Mouse (Mus musculus) forebrain, embryonic 13.5 days (tissue): Measurements from ENCODE around the gene Chfr. TPM values are rescaled to one million over a fixed set of nuclear protein-coding genes. Genes with fewer than 3 reads are reported as not detected.
A peak's percentile ranks its signal among the peaks of the same experiment; 100 is the strongest.

Experiments used
- ATAC-seq: fragments of 200-750 bp; cut with Nextera tagmentation; 2 replicates; pipeline ENCODE4 v1.8.0; 2017
- H3K27ac ChIP-seq: fragments of 300-500 bp; sonication (generic); 2 replicates; pipeline ENCODE4 v1.5.1; 2015; ENCODE audit warnings: inconsistent platforms, mild to moderate bottlenecking, moderate library complexity
- H3K27me3 ChIP-seq: fragments of 300-500 bp; sonication (generic); 2 replicates; pipeline ENCODE4 v1.6.1; 2015; ENCODE audit warnings: mild to moderate bottlenecking, inconsistent platforms
- H3K36me3 ChIP-seq: fragments of 300-500 bp; sonication (generic); 2 replicates; pipeline ENCODE4 v1.6.1; 2015; ENCODE audit warnings: mild to moderate bottlenecking, inconsistent platforms; ENCODE audit not compliant: poor library complexity, severe bottlenecking
- H3K4me1 ChIP-seq: fragments of 300-500 bp; sonication (generic); 2 replicates; pipeline ENCODE4 v1.6.1; 2015; ENCODE audit warnings: inconsistent platforms
- H3K4me2 ChIP-seq: fragments of 300-500 bp; sonication (generic); 2 replicates; pipeline ENCODE4 v1.6.1; 2015; ENCODE audit warnings: inconsistent platforms, mild to moderate bottlenecking, moderate library complexity
- H3K4me3 ChIP-seq: fragments of 300-500 bp; sonication (generic); 2 replicates; pipeline ENCODE4 v1.5.1; 2015; ENCODE audit warnings: mild to moderate bottlenecking, inconsistent platforms
- H3K9ac ChIP-seq: fragments of 300-500 bp; sonication (generic); 2 replicates; pipeline ENCODE4 v1.6.1; 2015; ENCODE audit warnings: mild to moderate bottlenecking, inconsistent platforms
- H3K9me3 ChIP-seq: fragments of 300-500 bp; sonication (generic); replicated peaks from 2 replicates; pipeline ENCODE4 v1.6.1; 2016; ENCODE audit warnings: inconsistent platforms
- WGBS: fragments of 180-500 bp; shearing (Covaris S2); methylation state at CpG from one replicate; pipeline ENCODE4 v1.1.7; 2015; 5-methylcytosine and 5-hydroxymethylcytosine counted together
- polyA plus RNA-seq: library from polyadenylated mRNA; unstranded; fragments of >200 nt; fragmentation: Nextera tagmentation; extraction: Ambion mirVana; gene quantifications from 2 replicates; pipeline ENCODE4 v1.2.1, GENCODE M21; 2015

The Chfr gene
- 85.5 and 88.9 TPM in 2 replicates for polyA plus RNA-seq

DNA sequence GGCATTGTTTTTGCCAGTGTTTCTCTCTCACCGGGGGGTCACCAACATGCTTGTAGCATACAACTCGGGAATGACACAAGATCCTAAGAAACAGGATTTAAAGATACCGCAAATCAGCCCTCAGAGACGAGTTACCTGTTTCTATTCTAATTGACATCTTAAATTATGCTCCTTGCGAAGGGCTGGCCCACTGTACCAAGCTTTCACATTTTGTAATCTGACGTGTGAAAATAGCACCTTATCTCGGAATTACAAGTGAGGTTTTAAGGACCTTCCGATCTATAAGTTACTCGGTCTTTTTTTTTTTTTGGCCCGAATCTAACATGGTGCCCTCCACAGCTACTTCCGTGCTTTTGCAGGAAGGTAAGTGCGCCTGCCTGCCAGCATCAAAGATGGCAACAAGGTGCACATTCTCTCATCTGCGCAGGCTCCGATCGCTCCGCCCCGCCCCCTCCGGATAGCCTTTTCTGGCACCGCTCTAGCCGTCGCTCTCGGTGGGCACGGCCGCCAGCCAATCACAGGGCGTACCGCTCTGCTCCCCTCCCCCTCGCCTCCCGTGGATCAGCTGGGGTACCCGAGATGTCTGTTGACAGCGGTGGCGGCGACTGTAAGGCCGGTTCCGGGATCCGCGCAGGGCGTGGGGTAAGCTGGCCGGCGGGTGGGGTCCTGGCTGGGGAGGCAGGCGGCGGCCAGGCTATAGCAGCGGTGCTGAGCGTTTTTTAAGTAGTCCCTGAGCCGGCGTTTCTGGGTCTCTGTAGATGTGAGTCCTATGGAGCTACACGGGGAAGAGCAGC lies at the start of gene Chfr:
Gene Chfr (plus strand): TSS at position 550 of the 794 bp plus-strand sequence.
- Histone ChIP-seq H3K4me3 (peak within 1 kb of the TSS; percentile 74), H3K27me3 (no peaks in the 10 kb centered on the region), H3K27ac (peak within 1 kb of the TSS; percentile 69), H3K4me1 (peaks cover 12% of the 10 kb centered on the region), H3K9me3 (no peaks in the 10 kb centered on the region), H3K9ac (peak within 1 kb of the TSS; percentile 84), H3K4me2 (peak within 1 kb of the TSS; percentile 78), H3K36me3 (peaks cover 15% of the 10 kb centered on the region)
- WGBS = 4% methylated on average over 46 of the region's 46 CpGs
- ATAC-seq = peak; percentile 99

DNA sequence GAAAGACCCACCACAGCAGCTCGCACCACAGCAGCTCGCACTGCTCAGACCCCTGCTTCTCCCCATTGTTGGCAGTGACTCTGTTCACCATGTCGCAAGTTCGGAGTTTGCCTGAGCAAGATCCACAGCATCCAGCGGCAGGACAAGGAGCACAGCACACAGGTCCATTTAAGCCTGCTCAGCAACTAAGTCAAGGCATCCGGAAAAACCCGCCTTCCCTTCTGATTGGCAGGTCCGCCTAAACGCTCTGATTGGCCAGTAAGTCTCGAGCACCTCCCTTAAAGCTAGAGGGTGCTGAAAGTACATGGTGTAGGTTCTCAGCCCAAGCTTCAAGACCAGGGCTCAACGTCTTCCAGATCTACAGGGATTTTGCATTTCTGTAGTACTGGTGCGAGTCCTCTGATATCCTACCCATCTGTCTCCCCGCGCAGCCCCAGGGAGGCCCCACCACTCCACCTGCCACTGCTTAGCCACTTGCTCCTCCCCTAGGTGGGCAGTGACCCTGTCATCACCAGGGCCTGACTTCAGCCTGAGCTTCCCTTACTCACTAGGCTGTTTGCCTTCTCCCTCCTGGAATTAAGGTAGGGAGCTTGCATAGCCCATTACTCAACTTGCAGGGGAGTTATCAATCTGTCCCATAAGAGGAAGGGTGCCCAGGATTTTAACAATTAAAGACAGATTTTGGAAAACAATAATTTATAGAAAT lies 49.3 kb upstream of the Chfr start:
- WGBS = 41% methylated on average over 14 of the region's 14 CpGs
- Histone ChIP-seq H3K4me2 (no peak overlapping the region), H3K9ac (no peak overlapping the region), H3K4me3 (no peak overlapping the region), H3K9me3 (peaks cover 11% of the 10 kb centered on the region), H3K27ac (no peak overlapping the region), H3K36me3 (no peaks in the 10 kb centered on the region), H3K4me1 (no peaks in the 10 kb centered on the region), H3K27me3 (no peaks in the 10 kb centered on the region)
- no peak for ATAC-seq

DNA sequence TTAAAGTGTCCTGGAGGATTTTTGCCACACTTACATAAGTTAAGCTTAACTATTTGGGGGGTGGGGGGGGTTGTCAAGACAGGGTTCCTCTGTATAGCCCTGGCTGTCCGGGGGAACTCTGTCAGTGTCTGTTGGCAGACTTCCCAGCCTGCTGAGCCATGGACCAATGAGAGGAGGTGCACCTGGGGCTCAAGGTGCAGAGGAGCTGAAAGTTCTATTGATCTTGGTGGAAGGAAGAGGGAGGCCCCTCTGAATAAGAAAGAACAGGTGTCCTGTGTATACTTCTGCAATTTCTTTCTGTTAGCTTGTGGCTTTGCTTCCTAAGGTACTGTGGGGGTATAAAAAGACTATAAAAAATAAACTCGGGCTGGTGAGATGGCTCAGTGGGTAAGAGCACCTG lies 44.1 kb upstream of the Chfr start:
- Histone ChIP-seq H3K9me3 (no peaks in the 10 kb centered on the region), H3K9ac (no peak overlapping the region), H3K27ac (no peak overlapping the region), H3K4me1 (peaks cover 4% of the 10 kb centered on the region), H3K36me3 (no peaks in the 10 kb centered on the region), H3K4me2 (no peak overlapping the region), H3K27me3 (no peaks in the 10 kb centered on the region), H3K4me3 (no peak overlapping the region)
- ATAC-seq = no peak
- WGBS = 76% methylated on average over 2 of the region's 2 CpGs

DNA sequence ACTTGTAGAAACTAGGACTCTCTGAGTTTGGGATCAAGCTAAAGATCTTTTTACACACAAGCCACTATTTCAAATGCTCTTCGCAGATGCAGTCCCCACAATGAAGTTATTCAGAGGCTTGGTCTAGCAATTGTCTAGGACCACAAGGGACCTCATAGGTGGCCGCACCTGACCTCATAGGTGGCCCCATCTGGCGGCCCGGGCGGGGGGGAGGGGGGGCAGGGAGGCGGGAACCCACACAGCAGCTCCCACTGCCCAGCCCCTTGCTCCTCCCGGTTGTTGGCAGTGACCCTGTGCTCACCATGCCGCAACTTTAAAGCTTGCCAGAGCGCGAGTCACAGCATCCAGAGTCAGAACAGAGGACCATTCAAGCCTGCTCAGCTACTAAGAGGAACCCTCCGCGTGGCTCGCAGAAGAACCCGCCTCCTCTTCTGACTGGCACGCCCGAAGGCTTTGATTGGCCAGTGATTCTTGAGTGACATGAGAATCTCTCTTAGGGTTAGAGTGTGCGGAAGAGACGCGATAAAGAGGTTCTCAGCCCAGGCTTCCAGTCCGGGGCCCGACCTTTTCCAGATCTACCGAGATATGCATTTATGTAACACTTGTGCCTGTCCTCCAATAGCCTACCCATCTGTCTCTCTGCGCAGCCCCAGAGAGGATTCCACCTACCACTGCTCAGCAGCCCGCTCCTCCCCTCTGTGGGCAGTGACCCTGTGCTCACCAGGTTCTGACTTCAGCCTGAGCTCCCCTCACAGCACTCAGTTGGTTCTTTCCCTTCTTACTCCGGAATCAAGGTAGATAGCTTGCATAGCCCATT lies 41.4 kb upstream of the Chfr start, which contains the start of gene Gm35315:
Gene Gm35315 (minus strand): TSS at position 391 of the 817 bp plus-strand sequence.
- peak; percentile 98 for ATAC-seq
- no peaks in the 10 kb centered on the region for H3K9me3 ChIP-seq
- H3K36me3 ChIP-seq = no peaks in the 10 kb centered on the region
- peak within 1 kb of the TSS; percentile 44 for H3K4me3 ChIP-seq
- peak within 1 kb of the TSS; percentile 69 for H3K4me2 ChIP-seq
- peaks cover 4% of the 10 kb centered on the region for H3K4me1 ChIP-seq
- H3K9ac ChIP-seq = peak within 1 kb of the TSS; percentile 68
- H3K27me3 ChIP-seq = no peaks in the 10 kb centered on the region
- under 1% methylated on average over 25 of the region's 25 CpGs for WGBS
- peak within 1 kb of the TSS; percentile 53; the same call in 1 of the 2 replicates for H3K27ac ChIP-seq

DNA sequence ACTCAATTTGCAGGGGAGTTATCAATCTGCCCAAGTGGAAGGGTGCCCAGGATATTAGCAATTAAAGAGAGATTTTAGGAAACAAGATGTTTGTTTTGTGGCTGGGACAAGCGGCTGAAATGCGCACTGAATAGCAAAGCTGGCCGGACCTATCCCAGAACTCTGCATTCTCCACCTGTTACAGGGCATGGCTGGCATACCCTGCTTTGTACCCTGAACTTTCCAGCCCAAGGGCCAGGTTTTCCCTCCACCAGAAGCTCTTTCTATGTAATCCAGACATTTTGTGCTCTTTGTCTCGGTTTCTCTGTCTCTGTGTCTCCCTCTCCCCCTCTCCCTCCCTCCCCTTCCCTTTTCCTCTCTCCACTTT lies 40.8 kb upstream of the Chfr start:
- Histone ChIP-seq H3K4me3 (peak overlapping the region; percentile 44), H3K4me2 (peak overlapping the region; percentile 69), H3K27me3 (no peaks in the 10 kb centered on the region), H3K4me1 (peaks cover 8% of the 10 kb centered on the region), H3K36me3 (no peaks in the 10 kb centered on the region), H3K9ac (peak overlapping the region; percentile 68), H3K9me3 (no peaks in the 10 kb centered on the region), H3K27ac (no peak overlapping the region)
- WGBS = 0% methylated on average over 4 of the region's 4 CpGs
- peak; percentile 14 for ATAC-seq

DNA sequence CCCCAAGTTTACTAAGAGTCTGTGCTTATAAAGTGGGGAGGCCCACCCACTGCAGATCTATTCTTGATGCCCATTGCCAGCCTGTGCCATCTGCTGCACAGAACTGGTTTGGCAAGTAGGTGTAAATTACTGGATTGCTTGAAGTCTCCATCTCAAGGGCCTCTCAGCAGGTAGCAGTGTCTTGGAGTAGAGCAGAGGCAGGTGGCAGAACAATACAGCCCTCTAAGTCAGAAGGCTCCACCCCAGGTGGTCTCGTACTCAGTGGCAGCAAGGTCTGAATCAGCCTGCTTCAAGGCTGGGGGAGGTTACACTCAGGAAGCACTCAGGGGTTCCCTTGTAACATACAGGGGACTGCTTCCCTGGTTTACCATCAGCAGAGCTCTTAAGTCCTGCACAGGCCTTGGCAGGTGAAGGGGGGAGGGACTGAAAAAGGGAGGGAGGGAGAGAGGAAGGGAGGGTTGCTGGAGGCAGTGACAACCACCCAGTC lies 36.6 kb upstream of the Chfr start:
- Histone ChIP-seq H3K27ac (no peak overlapping the region), H3K36me3 (peaks cover 19% of the 10 kb centered on the region), H3K4me2 (no peak overlapping the region), H3K4me3 (no peak overlapping the region), H3K27me3 (peaks cover 11% of the 10 kb centered on the region; the same call in 1 of the 2 replicates), H3K4me1 (peaks cover 26% of the 10 kb centered on the region), H3K9me3 (no peaks in the 10 kb centered on the region), H3K9ac (no peak overlapping the region)
- ATAC-seq = no peak
- 16% methylated on average over 1 of the region's 1 CpGs for WGBS

DNA sequence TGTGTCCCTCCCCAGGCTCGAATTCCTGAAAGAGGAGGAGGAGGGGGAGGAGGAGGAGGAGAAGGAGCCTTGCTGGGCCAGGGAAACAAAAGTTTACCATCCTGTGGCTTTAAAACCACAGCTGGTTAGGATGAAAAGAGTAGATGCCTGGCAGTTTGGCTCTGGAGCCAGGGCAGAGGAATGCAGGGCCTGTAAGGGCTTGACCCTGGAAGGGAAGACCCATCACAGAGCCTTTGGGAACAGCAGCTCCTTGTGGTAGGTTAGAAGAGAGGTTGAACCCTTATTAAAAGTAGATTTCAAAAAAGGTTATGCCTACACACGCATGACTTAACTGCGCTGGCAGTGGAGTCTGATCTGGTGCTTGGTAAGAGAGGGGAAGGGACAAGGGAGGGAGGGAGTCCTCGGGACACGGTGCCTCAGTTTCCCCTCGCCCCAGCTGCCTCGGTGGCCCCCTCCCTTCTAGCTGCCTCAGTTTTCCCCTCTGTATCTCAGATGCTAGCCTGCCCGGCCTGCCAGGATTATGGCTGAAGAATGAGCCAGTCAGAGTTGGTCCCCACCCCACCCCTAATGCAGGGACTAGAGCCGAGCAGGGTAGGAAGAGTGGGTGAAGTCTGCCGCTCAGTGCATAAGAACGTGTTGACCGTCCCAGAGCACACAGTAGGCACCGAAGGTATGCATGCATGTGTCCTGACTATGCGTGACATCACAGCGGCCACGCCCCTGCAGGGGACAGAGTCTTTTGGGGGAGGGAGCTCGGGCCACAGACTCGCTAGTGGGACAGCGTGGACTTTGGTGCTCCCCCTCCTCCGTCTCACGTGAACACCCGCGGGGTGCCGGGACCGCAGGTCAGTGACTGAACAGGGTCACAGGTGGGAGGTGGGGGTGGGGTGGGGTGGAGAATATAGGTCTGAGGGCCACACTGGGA lies 35.7 kb upstream of the Chfr start, which contains the start of gene Plcxd1:
Gene Plcxd1 (plus strand): TSS at position 314 of the 925 bp plus-strand sequence.
- Histone ChIP-seq H3K36me3 (peaks cover 28% of the 10 kb centered on the region), H3K4me3 (0 out of 2 replicates have a peak within 1 kb of the TSS, but pooled peaks have one; percentile 35), H3K4me2 (peak within 1 kb of the TSS; percentile 68), H3K27me3 (peaks cover 11% of the 10 kb centered on the region; the same call in 1 of the 2 replicates), H3K9me3 (no peaks in the 10 kb centered on the region), H3K4me1 (peaks cover 22% of the 10 kb centered on the region), H3K9ac (no peak within 1 kb of the TSS), H3K27ac (no peak within 1 kb of the TSS)
- WGBS = 5% methylated on average over 25 of the region's 25 CpGs
- ATAC-seq = 0 out of 2 replicates have a peak, but pooled peaks have one; percentile 13

DNA sequence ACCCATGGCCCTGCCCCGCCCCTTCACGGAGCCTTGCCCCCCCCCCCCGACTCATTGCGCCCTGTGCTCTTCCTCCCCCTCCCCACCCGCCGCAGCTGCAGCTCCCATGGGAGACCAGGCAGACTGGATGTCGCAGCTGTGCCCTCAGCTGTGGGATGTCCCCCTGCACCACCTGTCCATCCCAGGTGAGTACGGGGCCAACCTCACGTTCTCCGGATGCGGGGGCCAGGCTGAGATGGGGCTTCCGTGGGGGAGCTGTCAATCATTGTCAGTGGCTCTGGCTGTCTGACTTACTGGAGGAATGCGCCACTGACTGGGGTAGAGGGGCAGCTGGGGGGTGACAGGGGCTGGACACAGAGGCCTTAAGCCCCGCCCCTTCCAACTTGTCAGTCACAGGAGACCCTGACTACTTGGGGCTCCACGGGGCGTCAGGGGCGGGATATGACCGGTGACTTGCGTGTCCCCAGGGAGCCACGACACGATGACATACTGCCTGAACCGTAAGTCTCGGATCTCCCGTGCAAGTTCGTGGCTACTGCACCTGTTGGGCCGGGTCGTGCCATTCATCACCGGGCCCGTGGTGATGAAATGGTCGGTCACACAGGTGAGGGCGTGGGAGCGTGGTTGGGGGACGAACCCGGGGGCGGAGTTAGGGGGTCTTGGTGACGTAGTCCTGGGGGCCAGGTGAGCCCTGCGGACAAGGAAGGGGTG lies 34.6 kb upstream of the Chfr start:
- peaks cover 25% of the 10 kb centered on the region for H3K4me1 ChIP-seq
- ATAC-seq = peak; percentile 25; the same call in 1 of the 2 replicates
- H3K4me3 ChIP-seq = peak overlapping the region; percentile 35
- no peak overlapping the region for H3K27ac ChIP-seq
- peak overlapping the region; percentile 68 for H3K4me2 ChIP-seq
- no peaks in the 10 kb centered on the region for H3K9me3 ChIP-seq
- peaks cover 39% of the 10 kb centered on the region for H3K36me3 ChIP-seq
- H3K27me3 ChIP-seq = peaks cover 11% of the 10 kb centered on the region; the same call in 1 of the 2 replicates
- H3K9ac ChIP-seq = peak overlapping the region; percentile 50
- 1% methylated on average over 35 of the region's 37 CpGs for WGBS

DNA sequence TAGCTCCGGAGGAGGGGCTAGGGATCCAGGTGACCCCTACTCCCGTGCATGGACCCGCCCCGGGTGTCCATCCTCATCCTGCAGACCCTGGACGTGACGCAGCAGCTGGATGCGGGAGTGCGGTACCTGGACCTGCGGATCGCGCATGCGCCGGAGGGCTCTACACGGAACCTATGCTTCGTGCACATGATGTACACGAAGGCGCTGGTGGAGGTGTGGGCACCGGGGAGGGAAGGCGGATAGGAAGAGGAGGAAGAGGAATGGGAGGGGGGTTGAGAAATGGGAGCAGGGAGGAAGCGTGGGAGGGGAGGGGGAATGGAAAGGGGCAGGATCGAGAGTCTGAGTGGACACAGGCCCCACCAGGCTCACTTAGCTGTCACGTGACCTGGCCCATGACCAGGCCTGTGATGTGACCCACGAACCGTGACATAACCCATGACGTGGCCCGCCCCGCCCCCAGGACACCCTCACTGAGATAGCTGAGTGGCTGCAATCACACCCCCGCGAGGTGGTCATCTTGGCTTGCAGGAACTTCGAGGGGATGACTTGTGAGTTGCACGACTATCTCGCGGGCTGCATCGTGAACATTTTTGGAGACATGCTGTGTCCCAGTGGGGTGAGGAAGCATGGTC lies 33.8 kb upstream of the Chfr start:
- WGBS = 20% methylated on average over 34 of the region's 34 CpGs
- Histone ChIP-seq H3K4me1 (peaks cover 32% of the 10 kb centered on the region), H3K4me3 (peak overlapping the region; percentile 35), H3K27me3 (peaks cover 11% of the 10 kb centered on the region; the same call in 1 of the 2 replicates), H3K27ac (no peak overlapping the region), H3K4me2 (peak overlapping the region; percentile 68), H3K9me3 (no peaks in the 10 kb centered on the region), H3K9ac (peak overlapping the region; percentile 50; the same call in 1 of the 2 replicates), H3K36me3 (peaks cover 44% of the 10 kb centered on the region)
- ATAC-seq = peak; percentile 54

DNA sequence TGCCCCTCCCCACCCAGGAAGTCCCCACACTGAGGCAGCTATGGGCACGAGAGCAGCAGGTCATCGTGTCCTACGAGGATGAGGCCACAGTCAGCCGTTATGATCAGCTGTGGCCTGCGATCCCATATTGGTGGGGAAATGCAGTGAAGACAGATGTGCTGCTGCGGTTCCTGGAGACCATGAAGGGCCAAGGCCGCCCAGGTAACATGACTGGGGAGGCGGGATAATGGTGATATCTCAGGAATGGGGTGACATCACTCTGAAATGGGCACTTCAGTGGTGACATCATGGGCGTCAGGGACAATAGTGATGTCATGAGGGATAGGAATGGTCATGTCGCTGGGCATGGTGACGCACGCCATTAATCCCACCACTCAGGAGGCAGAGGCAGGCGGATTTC lies 33.2 kb upstream of the Chfr start:
- peaks cover 36% of the 10 kb centered on the region for H3K4me1 ChIP-seq
- H3K4me2 ChIP-seq = no peak overlapping the region
- H3K9ac ChIP-seq = no peak overlapping the region
- H3K36me3 ChIP-seq = peaks cover 44% of the 10 kb centered on the region
- H3K9me3 ChIP-seq = no peaks in the 10 kb centered on the region
- ATAC-seq = no peak
- peaks cover 11% of the 10 kb centered on the region; the same call in 1 of the 2 replicates for H3K27me3 ChIP-seq
- H3K27ac ChIP-seq = no peak overlapping the region
- H3K4me3 ChIP-seq = no peak overlapping the region
- 91% methylated on average over 13 of the region's 13 CpGs for WGBS
